Mouse (Mus musculus) MEL (cell line): ENCODE measurements at regions not wholly inside any gene's neighbourhood (a gene's known extent, or its start where the extent isn't known, plus 50 kb on each side); places are given as distances from the start of the nearest gene placed in this dataset.

Source experiments
- CTCF ChIP-seq, 3 experiments: IDR thresholded peaks in 2 of 3; conservative IDR thresholded peaks in 1 of 3; 2 replicates each; pipeline ENCODE4 v1.5.1; 2011 to 2012; ENCODE audit warnings: low read length in 3 of 3, low read depth in 2 of 3, mild to moderate bottlenecking in 2 of 3, improper control_type of control experiment in 1 of 3, inconsistent platforms in 1 of 3, mixed read lengths in 1 of 3, moderate library complexity in 1 of 3; ENCODE audit not compliant: control insufficient read depth in 1 of 3, insufficient read depth in 1 of 3, poor library complexity in 1 of 3, severe bottlenecking in 1 of 3
- EP300 ChIP-seq, 2 experiments: IDR thresholded peaks; 2 replicates each; pipeline ENCODE4 v1.6.1; 2011; ENCODE audit warnings: improper control_type of control experiment in 2 of 2, low read length in 2 of 2, low read depth in 1 of 2, mild to moderate bottlenecking in 1 of 2
- ETS1 ChIP-seq: IDR thresholded peaks from 2 replicates; pipeline ENCODE4 v1.6.1; 2012; ENCODE audit warnings: low read depth, mild to moderate bottlenecking, inconsistent platforms, low read length, improper control_type of control experiment, moderate library complexity
- POLR2A ChIP-seq, 2 experiments: IDR thresholded peaks; 2 replicates each; pipeline ENCODE4 v1.6.1; 2011 to 2012; ENCODE audit warnings: low read length in 2 of 2, mild to moderate bottlenecking in 2 of 2, control low read depth in 1 of 2, improper control_type of control experiment in 1 of 2, low read depth in 1 of 2, moderate library complexity in 1 of 2; ENCODE audit not compliant: control insufficient read depth in 1 of 2, insufficient read depth in 1 of 2, poor library complexity in 1 of 2
- SMC3 ChIP-seq: IDR thresholded peaks from 2 replicates; pipeline ENCODE4 v1.6.1; 2011; ENCODE audit warnings: low read depth, low read length, improper control_type of control experiment
- TCF12 ChIP-seq: IDR thresholded peaks from 2 replicates; pipeline ENCODE4 v1.6.1; 2014; ENCODE audit warnings: low read depth, mild to moderate bottlenecking, inconsistent platforms, low read length, improper control_type of control experiment, moderate library complexity
- UBTF ChIP-seq: IDR thresholded peaks from 2 replicates; pipeline ENCODE4 v1.6.1; 2012; ENCODE audit warnings: low read depth, mild to moderate bottlenecking, inconsistent platforms, low read length, improper control_type of control experiment, moderate library complexity, borderline replicate concordance; ENCODE audit not compliant: insufficient read depth
- ZNF384 ChIP-seq: IDR thresholded peaks from 2 replicates; pipeline ENCODE4 v1.6.1; 2012; ENCODE audit warnings: low read depth, mild to moderate bottlenecking, inconsistent platforms, low read length, improper control_type of control experiment

DNA sequence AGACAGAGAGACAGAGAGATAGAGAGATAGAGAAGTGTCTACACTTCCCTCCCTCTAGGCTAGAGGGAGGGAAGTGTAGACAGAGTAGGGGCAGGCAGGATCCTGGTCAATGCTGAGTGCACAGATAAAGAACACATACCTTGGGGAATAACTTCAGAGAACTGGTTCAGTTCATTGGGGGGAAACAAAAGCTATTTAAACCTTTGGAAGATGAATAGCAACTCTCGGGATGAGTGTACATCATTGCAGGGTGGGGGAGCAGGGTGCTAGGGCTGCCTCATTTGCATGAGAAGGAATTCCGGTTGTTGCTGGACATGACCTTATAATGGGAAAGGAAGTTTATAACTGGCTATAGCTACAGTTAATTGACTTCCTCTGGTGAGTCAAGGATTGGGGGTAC, 309.7 kb downstream of the Bbx start:
- TF ChIP-seq EP300 (IDR thresholded peaks at IDR 0.05; ENCODE audit: low read depth in 1 of 2, low read length in 2 of 2) (no peak), CTCF (IDR thresholded peaks at IDR 0.05 in 2 of 3, conservative IDR thresholded peaks at IDR 0.05 in 1 of 3; ENCODE audit: control insufficient read depth in 1 of 3, insufficient read depth in 1 of 3, low read depth in 2 of 3, low read length in 3 of 3, poor library complexity in 1 of 3, severe bottlenecking in 1 of 3) (no peak), POLR2A (IDR thresholded peaks at IDR 0.05; ENCODE audit: control insufficient read depth in 1 of 2, insufficient read depth in 1 of 2, low read depth in 1 of 2, low read length in 2 of 2, poor library complexity in 1 of 2) (no peak), TCF12 (no peak), UBTF (no peak), ETS1 (no peak), SMC3 (no peak), ZNF384 (no peak)
